ENCODE assay signal across 18 mouse cellular contexts in genomic region chr2:109928791-109929190, GRCm38 (mm10). TPM values are rescaled to one million over a fixed set of nuclear protein-coding genes. Genes with fewer than 3 reads are reported as not detected.
DNase-seq lines count a peak whose midpoint lies in the region; ATAC-seq and TF ChIP-seq lines count a peak whose summit lies in the region.
"Had no signal": no experiment of that assay in that cellular context is flagged by ENCODE, and none has a peak within 500 bp of the region (broad histone marks: within the 10 kb centered on the region; RNA-seq: fewer than 3 reads in every experiment).

No protein-coding gene starts in this region.

- TF ChIP-seq RAD21 in MEL (IDR thresholded peaks at IDR 0.05; ENCODE audit: low read depth, low read length), result no peak

- ATAC-seq in hindbrain, embryonic 15.5 days (ENCODE audit: low FRiP score, low read depth), result 0 out of 2 replicates have a peak, but pooled peaks have one; percentile 7
- ATAC-seq: forebrain, embryonic 14.5 days; inflammation-experienced regulatory T-cells, adult 6 months had no signal

- H3K9me3 ChIP-seq in heart, embryonic 10.5 days, result no peaks in the 10 kb centered on the region
- H3K9me3 ChIP-seq in MEL (replicated peaks; ENCODE audit: insufficient read depth, low read length), result no peaks in the 10 kb centered on the region
- no peaks in the 10 kb centered on the region for H3K9me3 ChIP-seq in hindbrain, embryonic 15.5 days
- H3K9me3 ChIP-seq: kidney, embryonic 15.5 days; neural tube, embryonic 12.5 days had no signal

- H3K27me3 ChIP-seq in heart, embryonic 10.5 days (ENCODE audit: insufficient read depth, poor library complexity, severe bottlenecking), result no peaks in the 10 kb centered on the region
- H3K27me3 ChIP-seq in MEL (ENCODE audit: control insufficient read depth in 1 of 2, insufficient read depth in 2 of 2, low read length in 2 of 2), result no peaks in the 10 kb centered on the region
- H3K27me3 ChIP-seq in cerebellum, adult 2 months (ENCODE audit: control insufficient read depth, insufficient read depth, low read length), result no peaks in the 10 kb centered on the region
- no peaks in the 10 kb centered on the region for H3K27me3 ChIP-seq in hindbrain, embryonic 15.5 days
- H3K27me3 ChIP-seq: kidney, embryonic 15.5 days; neural tube, embryonic 12.5 days had no signal

- no peak overlapping the region for H3K9ac ChIP-seq in MEL (ENCODE audit: control insufficient read depth, low read depth, low read length, poor library complexity, severe bottlenecking)
- no peak overlapping the region for H3K9ac ChIP-seq in hindbrain, embryonic 15.5 days
- H3K9ac ChIP-seq: kidney, embryonic 15.5 days; lung, embryonic 14.5 days; neural tube, embryonic 12.5 days had no signal

- WGBS in heart, embryonic 10.5 days, result 62% methylated on average over 4 of the region's 4 CpGs
- WGBS in cerebellum, adult 2 months, result 5% methylated on average over 4 of the region's 4 CpGs
- 63% methylated on average over 4 of the region's 4 CpGs for WGBS in hindbrain, embryonic 15.5 days

- intact Hi-C loops in left cerebral cortex, postnatal 4 days (cut with DNase I), result no loop called here

- H3K27ac ChIP-seq in heart, embryonic 10.5 days, result 0 out of 2 replicates have a peak overlapping the region, but pooled peaks have one; percentile 62
- no peak overlapping the region for H3K27ac ChIP-seq in MEL (ENCODE audit: control insufficient read depth, low read depth, low read length)
- H3K27ac ChIP-seq in cerebellum, adult 2 months (ENCODE audit: insufficient read depth, low read length), result peak overlapping the region; percentile 66
- H3K27ac ChIP-seq in hindbrain, embryonic 15.5 days (replicated peaks), result no peak overlapping the region
- H3K27ac ChIP-seq: kidney, embryonic 15.5 days; neural tube, embryonic 12.5 days had no signal

- H3K4me1 ChIP-seq in heart, embryonic 10.5 days, result peaks cover 39% of the 10 kb centered on the region
- H3K4me1 ChIP-seq in MEL (ENCODE audit: control insufficient read depth in 1 of 2, insufficient read depth in 2 of 2, low read length in 2 of 2), result peaks cover 0 to 6% of the 10 kb centered on the region in 2 experiments; a peak in 2 of 4 replicates
- peaks cover 24% of the 10 kb centered on the region for H3K4me1 ChIP-seq in cerebellum, adult 2 months (ENCODE audit: control insufficient read depth, insufficient read depth, low read length)
- H3K4me1 ChIP-seq in hindbrain, embryonic 15.5 days (replicated peaks), result peaks cover 10% of the 10 kb centered on the region; the same call in 1 of the 2 replicates

- peaks cover 15% of the 10 kb centered on the region for H3K36me3 ChIP-seq in heart, embryonic 10.5 days
- H3K36me3 ChIP-seq in MEL (ENCODE audit: control insufficient read depth in 1 of 2, insufficient read depth in 2 of 2, low read length in 2 of 2), result peaks cover 0 to 4% of the 10 kb centered on the region in 2 experiments; a peak in 2 of 4 replicates
- H3K36me3 ChIP-seq in hindbrain, embryonic 15.5 days, result no peaks in the 10 kb centered on the region
- H3K36me3 ChIP-seq: neural tube, embryonic 12.5 days had no signal

- TF ChIP-seq CTCF in MEL (IDR thresholded peaks at IDR 0.05 in 2 of 3, conservative IDR thresholded peaks at IDR 0.05 in 1 of 3; ENCODE audit: control insufficient read depth in 1 of 3, insufficient read depth in 1 of 3, low read depth in 2 of 3, low read length in 3 of 3, poor library complexity in 1 of 3, severe bottlenecking in 1 of 3), result no peak
- TF ChIP-seq CTCF in cerebellum, adult 2 months (IDR thresholded peaks at IDR 0.05; ENCODE audit: borderline replicate concordance, insufficient read depth, low read depth, low read length), result no peak

- DNase-seq in heart, embryonic 10.5 days (ENCODE audit: low spot score), result no peak
- no peak for DNase-seq in heart, adult 8-10 months (ENCODE audit: low spot score)
- peak; percentile 19 for DNase-seq in MEL (ENCODE audit: low read depth, low spot score)
- peak; percentile 57 to 81 for DNase-seq in cerebellum, adult 2 months
- DNase-seq in left cerebral cortex, postnatal 4 days, result no peak
- DNase-seq in adrenal gland, adult (ENCODE audit: inconsistent age in 2 of 2, low spot score in 1 of 2), result no peak
- DNase-seq in adrenal gland, postnatal 14 days, result no peak
- DNase-seq: lung, embryonic 14.5 days; lung, postnatal 4 days; right cerebral cortex, postnatal 25 days; thymus, adult 2 months had no signal

- no peak for TF ChIP-seq EP300 in MEL (IDR thresholded peaks at IDR 0.05; ENCODE audit: low read depth in 1 of 2, low read length in 2 of 2)

- no peaks in the 10 kb centered on the region for H3K79me2 ChIP-seq in MEL (ENCODE audit: control insufficient read depth, insufficient read depth, low read length, poor library complexity)

- no peak for TF ChIP-seq POLR2A in MEL (IDR thresholded peaks at IDR 0.05; ENCODE audit: control insufficient read depth in 1 of 2, insufficient read depth in 1 of 2, low read depth in 1 of 2, low read length in 2 of 2, poor library complexity in 1 of 2)
- TF ChIP-seq POLR2A in cerebellum, adult 2 months (IDR thresholded peaks at IDR 0.05; ENCODE audit: borderline replicate concordance, insufficient read depth, low read length), result no peak

- H3K4me3 ChIP-seq in heart, embryonic 10.5 days, result no peak overlapping the region
- no peak overlapping the region for H3K4me3 ChIP-seq in MEL (ENCODE audit: control insufficient read depth in 1 of 2, insufficient read depth in 1 of 2, low read depth in 2 of 2, low read length in 2 of 2)
- no peak overlapping the region for H3K4me3 ChIP-seq in cerebellum, adult 2 months (replicated peaks; ENCODE audit: insufficient read depth, low read depth, low read length)
- no peak overlapping the region for H3K4me3 ChIP-seq in hindbrain, embryonic 15.5 days
- H3K4me3 ChIP-seq: erythroblast, embryonic 14.5 days; kidney, embryonic 15.5 days; neural tube, embryonic 12.5 days had no signal

- no peak overlapping the region for H3K4me2 ChIP-seq in hindbrain, embryonic 15.5 days
- H3K4me2 ChIP-seq: kidney, embryonic 15.5 days; lung, embryonic 14.5 days; midbrain, embryonic 11.5 days; neural tube, embryonic 12.5 days had no signal

TF ChIP-seq in MEL, 35 proteins besides CTCF, POLR2A, EP300 and RAD21:
- TF ChIP-seq CHD2 (IDR thresholded peaks at IDR 0.05; ENCODE audit: low read length) (no peak), USF2 (IDR thresholded peaks at IDR 0.05; ENCODE audit: borderline replicate concordance in 1 of 2, insufficient read depth in 1 of 2, low read depth in 1 of 2, low read length in 2 of 2) (no peak), UBTF (IDR thresholded peaks at IDR 0.05; ENCODE audit: borderline replicate concordance, insufficient read depth, low read depth, low read length) (no peak), NELFE (IDR thresholded peaks at IDR 0.05; ENCODE audit: low read depth, low read length) (no peak), ZMIZ1 (IDR thresholded peaks at IDR 0.05; ENCODE audit: low read depth, low read length) (no peak), JUND (IDR thresholded peaks at IDR 0.05; ENCODE audit: low read depth, low read length) (no peak), MXI1 (IDR thresholded peaks at IDR 0.05; ENCODE audit: low read depth, low read length) (0 out of 2 replicates have a peak, but pooled peaks have one; percentile 6), SMC3 (IDR thresholded peaks at IDR 0.05; ENCODE audit: low read depth, low read length) (no peak)

RNA-seq across cellular contexts. Expression of gene Lgr4, which starts 11.3 kb away (rescaled TPM):
- polyA plus RNA-seq in heart, embryonic 10.5 days (2016; fragmentation: Nextera tagmentation; extraction: Ambion mirVana), result 10.2 and 12.7 TPM in 2 replicates
- 10 to 100 TPM; 21.8 to 23.5 (median 22.8) TPM for total RNA-seq in heart, adult 8-10 months (2022)
- total RNA-seq in MEL (2012; rRNA removed), result 4.3 TPM in 2 replicates
- polyA plus RNA-seq in MEL (2012; ENCODE audit: insufficient read depth in 1 of 2, insufficient read length in 2 of 2, low read depth in 1 of 2, low replicate concordance in 2 of 2, missing spikeins in 1 of 2), result 1 to 10 TPM in 1 of 2 experiments, not detected in 1; 4.5 TPM
- polyA plus RNA-seq in cerebellum, adult 2 months (2012; rRNA removed), result 21.6 and 22.3 TPM in 2 replicates
- 8.0 and 8.6 TPM in 2 replicates for polyA plus RNA-seq in hindbrain, embryonic 15.5 days (2015; fragmentation: Nextera tagmentation; extraction: Ambion mirVana)
- 10 to 100 TPM; 17.1 to 20.1 TPM for total RNA-seq in left cerebral cortex, postnatal 4 days (2021)
- total RNA-seq in adrenal gland, postnatal 14 days (2021), result 109 and 125 TPM in 2 replicates

RNA-seq across cellular contexts. Expression of gene Lin7c, which starts 38.1 kb away (rescaled TPM):
- 50.8 and 54.3 TPM in 2 replicates for polyA plus RNA-seq in heart, embryonic 10.5 days (2016; fragmentation: Nextera tagmentation; extraction: Ambion mirVana)
- 10 to 100 TPM; 41.5 to 45.6 (median 43.7) TPM for total RNA-seq in heart, adult 8-10 months (2022)
- 35.2 and 45.0 TPM in 2 replicates for total RNA-seq in MEL (2012; rRNA removed)
- polyA plus RNA-seq in MEL (2012; ENCODE audit: insufficient read depth in 1 of 2, insufficient read length in 2 of 2, low read depth in 1 of 2, low replicate concordance in 2 of 2, missing spikeins in 1 of 2), result 10 to 100 TPM in 1 of 2 experiments, not detected in 1; 46.8 TPM
- 35.5 and 41.3 TPM in 2 replicates for polyA plus RNA-seq in cerebellum, adult 2 months (2012; rRNA removed)
- polyA plus RNA-seq in hindbrain, embryonic 15.5 days (2015; fragmentation: Nextera tagmentation; extraction: Ambion mirVana), result 175 and 177 TPM in 2 replicates
- total RNA-seq in left cerebral cortex, postnatal 4 days (2021), result 100 to 1,000 TPM; 230 to 234 TPM
- total RNA-seq in adrenal gland, postnatal 14 days (2021), result 72.4 and 77.2 TPM in 2 replicates

Comparison
In these comparisons a context has a peak if more than half of its experiments do, and no peak if none do; other contexts are left out.
1. DNase-seq: peak in MEL (single experiment) and cerebellum, adult 2 months (2 of 2); none in heart, embryonic 10.5 days (single experiment), heart, adult 8-10 months (single experiment), left cerebral cortex, postnatal 4 days (single experiment), adrenal gland, adult (0 of 2) and adrenal gland, postnatal 14 days (single experiment).
2. H3K27ac ChIP-seq: peak in heart, embryonic 10.5 days (single experiment) and cerebellum, adult 2 months (single experiment); none in MEL (single experiment) and hindbrain, embryonic 15.5 days (single experiment).